Mouse (Mus musculus): ENCODE measurements at regions not wholly inside any gene's neighbourhood (a gene's known extent, or its start where the extent isn't known, plus 50 kb on each side); places are given as distances from the start of the nearest gene placed in this dataset.

DNA sequence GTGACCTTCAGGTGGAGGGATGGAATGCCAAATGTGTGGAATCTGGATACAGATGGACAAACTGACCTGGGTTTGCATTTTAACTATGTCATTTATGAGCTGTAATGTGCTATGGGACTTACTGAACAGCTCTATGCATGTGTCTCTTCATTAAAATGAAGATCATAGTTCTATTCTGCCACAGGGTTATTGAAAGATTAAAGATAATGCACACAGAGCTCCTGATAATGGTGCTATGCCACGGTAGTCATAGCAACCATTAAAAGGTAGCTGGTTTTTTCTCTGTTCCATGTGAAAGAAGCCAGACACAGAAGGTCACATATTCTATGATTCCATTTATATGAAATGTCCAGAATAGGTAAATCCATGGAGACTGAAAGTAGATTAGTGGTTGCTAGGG is 94.2 kb upstream of the Usp27x start:
- TF ChIP-seq EP300 (IDR thresholded peaks at IDR 0.05; ENCODE audit: insufficient read depth, low read depth, low read length) (no peak), CTCF (IDR thresholded peaks at IDR 0.05; ENCODE audit: low read depth, low read length) (no peak)

Measured in ES-Bruce4 (cell line).